Mouse (Mus musculus) ES-E14 (cell line): ENCODE results near the gene Zbtb5.

ENCODE experiments used
- CHD2 ChIP-seq: IDR thresholded peaks from 2 replicates; pipeline ENCODE4 v1.6.1; 2014; ENCODE audit warnings: mild to moderate bottlenecking, low read depth, low read length, inconsistent platforms
- ZNF384 ChIP-seq: IDR thresholded peaks from 2 replicates; pipeline ENCODE4 v1.6.1; 2012; ENCODE audit warnings: low read depth, low read length, inconsistent platforms

GRCm38 (mm10) chr4:45040795-45041194 is 28.6 kb upstream of the Zbtb5 start:
- TF ChIP-seq CHD2 (no peak), ZNF384 (no peak)
